Mouse (Mus musculus) megakaryocyte, embryonic 14.5 days (primary cell): ENCODE results near the gene Grik3. TPM values are rescaled to one million over a fixed set of nuclear protein-coding genes. Genes with fewer than 3 reads are reported as not detected.

ENCODE experiments used
- H3K27me3 ChIP-seq: replicated peaks from 2 replicates; pipeline ENCODE3; 2012; ENCODE audit warnings: inconsistent platforms
- H3K36me3 ChIP-seq: replicated peaks from 2 replicates; pipeline ENCODE3; 2012; ENCODE audit warnings: low read length, inconsistent platforms, mixed read lengths
- H3K4me1 ChIP-seq: 2 replicates; pipeline ENCODE4 v1.6.1; 2012; ENCODE audit warnings: inconsistent platforms
- H3K4me3 ChIP-seq: replicated peaks from 2 replicates; pipeline ENCODE3; 2012; ENCODE audit warnings: moderate library complexity, mild to moderate bottlenecking, inconsistent platforms
- H3K9me3 ChIP-seq: 2 replicates; pipeline ENCODE4 v1.6.1; 2012; ENCODE audit warnings: inconsistent platforms
- FLI1 ChIP-seq: IDR thresholded peaks from 2 replicates; pipeline ENCODE4 v1.6.1; 2012; ENCODE audit warnings: low read length, inconsistent platforms, mixed read lengths
- GATA1 ChIP-seq: IDR thresholded peaks from 3 replicates; pipeline ENCODE4 v1.6.1; 2012; ENCODE audit warnings: mixed read lengths, low read length, inconsistent platforms, borderline replicate concordance
- polyA plus RNA-seq: library from polyadenylated mRNA; stranded (reverse); fragments of >175 nt; gene quantifications from 2 replicates; pipeline ENCODE4 v1.2.3, GENCODE M21; 2012; ENCODE audit warnings: low replicate concordance; ENCODE audit not compliant: insufficient read depth

Gene Grik3
- polyA plus RNA-seq, 1 experiment = not detected

DNA sequence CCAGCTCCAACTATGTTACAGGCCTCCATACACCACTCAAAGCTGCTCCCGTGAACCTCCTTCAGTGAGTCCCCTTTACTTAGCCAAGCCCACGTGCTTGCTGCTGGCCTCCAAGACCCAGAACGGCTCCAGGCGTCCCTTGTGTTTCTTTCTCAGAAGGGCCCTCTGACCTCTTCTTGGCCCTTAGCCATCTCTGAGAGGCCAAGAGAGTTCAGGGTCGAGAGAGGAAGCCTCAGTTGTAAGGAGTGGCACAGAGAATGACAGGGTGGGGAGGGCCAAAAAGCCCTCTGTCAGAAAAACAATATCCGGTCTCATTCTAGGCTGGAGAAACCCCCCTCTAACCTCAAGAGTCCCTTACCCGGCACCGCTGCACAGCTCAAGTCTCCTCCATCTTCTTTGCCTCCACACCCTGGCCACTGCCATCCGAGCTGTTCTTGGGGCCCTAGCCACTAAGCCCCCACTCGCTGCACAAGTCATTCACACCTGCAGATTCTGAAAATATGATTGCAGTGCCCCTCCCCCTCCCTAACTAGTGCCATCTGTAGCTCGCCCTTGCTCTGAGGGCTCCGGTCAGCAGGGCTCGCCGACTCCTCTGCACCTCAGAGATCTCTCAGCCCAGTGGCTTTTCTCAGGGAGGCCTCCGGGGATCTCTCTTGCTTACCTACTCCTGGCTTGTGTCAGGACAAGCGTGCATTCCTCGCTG lies 73.7 kb downstream of the Grik3 start:
- Histone ChIP-seq H3K27me3 (peaks cover 21% of the 10 kb centered on the region), H3K4me1 (no peaks in the 10 kb centered on the region), H3K36me3 (no peaks in the 10 kb centered on the region), H3K9me3 (no peaks in the 10 kb centered on the region), H3K4me3 (no peak overlapping the region)
- TF ChIP-seq FLI1 (no peak), GATA1 (no peak)

DNA sequence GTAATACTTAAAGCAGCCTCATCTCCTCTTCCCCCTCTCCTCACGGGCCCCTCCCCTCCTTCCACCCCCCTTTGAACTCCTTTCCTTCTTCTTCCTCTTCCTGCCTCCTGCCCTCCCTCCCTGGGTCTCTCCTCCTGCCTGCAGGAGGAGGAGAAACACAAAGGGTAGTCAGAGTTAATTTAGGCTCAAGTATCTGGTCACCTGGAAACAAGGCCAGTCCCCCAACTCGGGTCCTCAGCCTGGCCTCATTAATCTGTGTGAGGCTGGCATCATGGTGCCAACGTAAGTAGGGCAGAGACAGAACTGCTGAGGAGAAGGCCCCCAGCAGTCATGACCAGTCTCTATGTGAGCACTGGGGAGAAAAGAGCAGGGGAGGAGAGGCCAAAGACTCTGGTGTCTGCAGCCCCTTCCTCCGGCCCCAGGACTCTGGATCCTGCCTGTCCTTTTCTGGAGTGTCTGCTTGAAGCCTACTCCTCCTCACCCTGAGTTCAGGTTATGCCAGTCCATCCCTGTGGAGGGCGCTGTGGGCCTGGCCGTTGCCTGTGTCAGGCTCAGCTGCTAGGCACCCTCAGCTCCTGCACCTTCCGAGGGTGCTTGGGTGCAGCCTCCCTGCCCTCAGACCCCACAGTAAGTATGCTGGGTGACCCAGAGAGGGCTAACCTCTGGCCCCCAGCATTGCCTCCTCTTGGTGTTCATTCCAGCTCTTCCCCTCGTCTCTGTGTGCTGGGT lies 75.4 kb downstream of the Grik3 start:
- H3K36me3 ChIP-seq = no peaks in the 10 kb centered on the region
- H3K4me1 ChIP-seq = no peaks in the 10 kb centered on the region
- no peak overlapping the region for H3K4me3 ChIP-seq
- H3K9me3 ChIP-seq = no peaks in the 10 kb centered on the region
- peaks cover 21% of the 10 kb centered on the region for H3K27me3 ChIP-seq
- TF ChIP-seq FLI1 (no peak), GATA1 (no peak)

DNA sequence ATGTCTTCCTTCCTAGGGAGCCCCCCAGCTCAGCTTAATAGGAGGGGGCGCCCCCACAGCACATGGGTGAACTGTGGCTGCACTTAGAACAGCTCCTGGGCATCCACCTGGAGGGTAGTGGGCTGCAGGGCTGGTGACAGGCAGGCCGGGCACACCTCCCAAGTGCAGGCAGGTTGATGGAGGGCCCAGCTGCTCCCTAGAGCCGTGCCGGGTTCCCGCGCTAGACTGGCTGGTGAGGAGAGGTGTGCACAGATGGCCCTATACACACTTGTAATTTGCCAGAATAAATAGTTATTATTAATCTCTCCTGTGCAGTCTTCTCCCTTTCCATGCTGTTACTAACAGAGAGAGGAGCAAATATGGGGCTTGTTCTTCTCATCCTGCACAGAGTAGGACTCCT lies 77.7 kb downstream of the Grik3 start:
- Histone ChIP-seq H3K36me3 (no peaks in the 10 kb centered on the region), H3K27me3 (peaks cover 35% of the 10 kb centered on the region), H3K4me3 (no peak overlapping the region), H3K4me1 (no peaks in the 10 kb centered on the region), H3K9me3 (no peaks in the 10 kb centered on the region)
- no peak for TF ChIP-seq FLI1
- TF ChIP-seq GATA1 = no peak

DNA sequence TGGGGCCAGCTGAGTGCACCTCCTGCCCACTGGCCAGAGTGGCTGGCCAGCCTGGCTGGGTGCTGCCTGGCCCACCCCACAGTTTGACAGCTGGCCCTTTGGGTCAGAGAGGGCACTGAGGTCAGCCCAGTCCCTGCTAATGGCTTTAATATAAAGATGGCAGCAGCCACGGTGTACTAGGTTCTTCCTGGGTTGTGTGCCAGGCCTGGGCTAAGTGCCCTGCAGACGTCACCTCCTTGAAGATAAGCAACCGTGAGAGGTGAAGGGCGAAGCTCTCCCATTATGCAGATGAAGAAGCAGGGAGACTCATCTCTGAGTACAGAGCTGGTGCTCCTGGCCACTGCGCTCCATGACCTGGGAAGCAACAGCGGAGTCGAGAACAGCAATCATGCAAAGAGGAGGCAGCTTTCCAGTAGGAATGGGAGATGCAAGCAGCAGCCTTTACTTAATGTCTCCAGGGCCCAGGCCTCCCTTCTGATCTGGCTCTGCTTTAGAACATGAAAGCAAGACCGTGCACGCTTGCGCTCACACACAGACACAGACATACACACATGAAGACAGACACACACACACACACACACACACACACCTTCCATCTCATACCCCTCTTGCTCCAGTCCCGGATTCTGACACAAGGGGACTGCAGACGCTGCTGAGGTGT lies 81.3 kb downstream of the Grik3 start:
- TF ChIP-seq FLI1 = no peak
- TF ChIP-seq GATA1 = no peak
- Histone ChIP-seq H3K4me3 (no peak overlapping the region), H3K27me3 (peaks cover 43% of the 10 kb centered on the region), H3K4me1 (no peaks in the 10 kb centered on the region), H3K36me3 (no peaks in the 10 kb centered on the region), H3K9me3 (no peaks in the 10 kb centered on the region)

DNA sequence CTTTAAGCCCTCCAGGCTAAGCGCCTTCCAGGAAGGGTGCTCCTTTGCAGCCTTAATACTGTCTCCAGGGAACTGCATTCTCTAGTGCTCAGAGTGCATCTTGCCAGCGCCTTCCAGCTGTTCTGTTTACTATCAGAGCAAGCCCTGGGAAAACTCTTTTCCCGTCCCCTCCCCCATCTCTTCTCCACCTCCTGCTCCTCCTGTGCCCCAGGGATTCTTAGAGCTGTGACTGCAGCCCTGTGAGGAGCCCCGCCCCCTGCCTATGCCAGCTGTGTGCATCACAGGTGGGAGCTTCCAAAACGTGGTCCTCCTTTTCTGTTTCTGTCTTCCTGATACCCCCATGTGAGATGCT lies 81.8 kb downstream of the Grik3 start:
- peaks cover 43% of the 10 kb centered on the region for H3K27me3 ChIP-seq
- H3K4me1 ChIP-seq = no peaks in the 10 kb centered on the region

DNA sequence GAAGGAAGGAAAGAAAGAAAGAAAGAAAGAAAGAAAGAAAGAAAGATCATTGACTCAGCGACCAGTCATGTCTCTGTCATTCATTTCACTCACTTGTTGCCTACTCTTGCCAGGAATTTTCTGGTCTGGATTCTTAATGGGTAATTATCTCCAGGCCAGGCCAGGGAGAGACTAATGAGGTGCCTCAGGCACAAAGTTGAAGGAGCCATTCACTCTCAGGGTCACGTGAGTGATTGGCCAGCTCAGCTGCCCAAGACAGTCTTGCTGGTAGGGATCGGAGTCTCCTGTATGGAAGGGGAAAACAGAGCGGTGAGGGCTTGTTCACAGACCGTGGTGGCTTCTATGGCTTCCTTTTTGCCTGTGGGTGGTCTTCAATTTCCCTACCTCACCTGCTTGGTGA lies 82.5 kb downstream of the Grik3 start:
- Histone ChIP-seq H3K36me3 (no peaks in the 10 kb centered on the region), H3K4me3 (no peak overlapping the region), H3K27me3 (peaks cover 43% of the 10 kb centered on the region), H3K4me1 (no peaks in the 10 kb centered on the region), H3K9me3 (no peaks in the 10 kb centered on the region)
- TF ChIP-seq GATA1 (no peak), FLI1 (no peak)

More for the DNA sequence above, 81.8 kb downstream of the Grik3 start:
- Histone ChIP-seq H3K4me3 (no peak overlapping the region), H3K9me3 (no peaks in the 10 kb centered on the region), H3K36me3 (no peaks in the 10 kb centered on the region)
- TF ChIP-seq FLI1 = no peak
- no peak for TF ChIP-seq GATA1

DNA sequence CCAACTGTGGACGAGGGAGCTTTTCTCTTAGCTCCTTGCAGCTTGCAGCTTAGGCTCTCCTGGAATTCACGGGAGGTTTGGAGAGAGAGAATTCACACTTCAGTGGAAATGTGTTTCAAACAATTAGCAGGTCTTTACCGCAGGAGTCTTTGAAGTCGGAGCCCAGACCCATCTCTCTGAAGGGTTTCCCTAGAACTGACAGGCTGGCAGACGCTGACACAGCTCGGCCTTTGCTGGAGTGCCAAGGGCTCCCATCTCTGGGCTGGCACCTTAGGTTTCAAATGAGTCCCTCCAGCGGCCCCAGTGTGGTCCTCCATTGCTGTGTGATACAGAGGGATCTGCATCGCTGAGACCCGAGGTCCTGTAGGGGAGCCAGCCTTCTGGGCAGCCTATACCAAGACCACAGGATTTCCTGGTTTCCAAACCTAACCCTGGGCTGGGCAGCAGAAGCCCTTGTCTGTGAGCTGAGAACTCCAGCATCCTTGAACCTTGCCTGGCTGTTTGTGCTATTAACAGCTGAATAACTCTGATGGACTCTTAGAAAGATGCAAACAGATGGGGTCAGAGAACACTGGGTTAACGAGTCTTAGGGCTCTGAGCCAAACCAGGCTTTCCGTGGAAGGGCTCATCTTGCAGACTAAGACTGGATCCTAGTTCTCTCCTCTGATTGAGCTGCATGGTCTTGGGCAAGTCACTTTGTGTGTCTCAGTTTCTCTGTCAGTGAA lies 83.6 kb downstream of the Grik3 start:
- Histone ChIP-seq H3K4me1 (no peaks in the 10 kb centered on the region), H3K9me3 (no peaks in the 10 kb centered on the region)

DNA sequence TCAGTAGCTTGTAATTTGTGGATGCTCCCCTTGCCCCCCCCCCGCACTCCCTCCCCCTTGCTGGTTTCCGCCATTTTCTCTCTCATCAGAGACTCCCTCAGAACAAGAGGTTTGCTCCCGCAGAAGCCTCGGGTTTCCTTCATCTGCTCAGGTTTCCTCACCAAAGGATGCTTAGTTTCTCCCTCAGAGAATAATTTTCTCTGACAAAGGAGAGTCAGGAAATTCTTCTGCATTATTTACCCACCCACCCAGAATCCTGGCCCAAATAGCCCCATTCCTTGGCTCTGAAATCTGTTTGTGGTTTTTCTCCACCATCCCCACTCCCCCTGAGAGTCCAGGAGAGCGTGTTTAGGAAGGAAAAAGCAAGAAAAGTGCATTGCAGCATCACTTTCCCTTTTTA lies 89.8 kb downstream of the Grik3 start:
- Histone ChIP-seq H3K9me3 (no peaks in the 10 kb centered on the region), H3K27me3 (peaks cover 12% of the 10 kb centered on the region), H3K36me3 (no peaks in the 10 kb centered on the region), H3K4me3 (no peak overlapping the region), H3K4me1 (no peaks in the 10 kb centered on the region)
- TF ChIP-seq FLI1 = no peak
- TF ChIP-seq GATA1 = no peak

More for the DNA sequence above, 83.6 kb downstream of the Grik3 start:
- H3K36me3 ChIP-seq = no peaks in the 10 kb centered on the region
- H3K4me3 ChIP-seq = no peak overlapping the region
- TF ChIP-seq GATA1 = no peak
- no peak for TF ChIP-seq FLI1
- peaks cover 47% of the 10 kb centered on the region for H3K27me3 ChIP-seq

DNA sequence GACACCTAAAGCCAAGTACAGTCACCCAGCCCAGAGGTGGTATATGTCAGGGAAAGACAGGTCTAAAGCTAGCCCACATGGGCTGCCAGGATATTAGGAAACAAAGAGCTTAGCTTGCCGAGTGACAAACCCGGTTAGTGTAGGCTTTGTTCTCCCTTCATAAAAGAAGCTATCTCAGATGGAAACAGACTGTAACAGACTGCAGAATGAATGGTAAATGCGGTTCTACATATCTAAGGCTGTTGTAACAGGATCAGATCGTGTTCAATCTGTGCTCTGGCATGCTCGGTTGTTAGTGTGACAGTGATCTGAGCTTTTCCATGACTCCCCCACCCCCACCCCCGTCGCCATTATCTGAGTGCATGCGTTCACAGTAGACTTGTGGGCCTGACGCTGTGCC lies 92.8 kb downstream of the Grik3 start:
- no peak overlapping the region for H3K4me3 ChIP-seq
- peaks cover 11% of the 10 kb centered on the region for H3K27me3 ChIP-seq
- TF ChIP-seq FLI1 (no peak), GATA1 (no peak)
- H3K36me3 ChIP-seq = no peaks in the 10 kb centered on the region
- no peaks in the 10 kb centered on the region for H3K9me3 ChIP-seq
- H3K4me1 ChIP-seq = no peaks in the 10 kb centered on the region
